In the genomic region with DNA sequence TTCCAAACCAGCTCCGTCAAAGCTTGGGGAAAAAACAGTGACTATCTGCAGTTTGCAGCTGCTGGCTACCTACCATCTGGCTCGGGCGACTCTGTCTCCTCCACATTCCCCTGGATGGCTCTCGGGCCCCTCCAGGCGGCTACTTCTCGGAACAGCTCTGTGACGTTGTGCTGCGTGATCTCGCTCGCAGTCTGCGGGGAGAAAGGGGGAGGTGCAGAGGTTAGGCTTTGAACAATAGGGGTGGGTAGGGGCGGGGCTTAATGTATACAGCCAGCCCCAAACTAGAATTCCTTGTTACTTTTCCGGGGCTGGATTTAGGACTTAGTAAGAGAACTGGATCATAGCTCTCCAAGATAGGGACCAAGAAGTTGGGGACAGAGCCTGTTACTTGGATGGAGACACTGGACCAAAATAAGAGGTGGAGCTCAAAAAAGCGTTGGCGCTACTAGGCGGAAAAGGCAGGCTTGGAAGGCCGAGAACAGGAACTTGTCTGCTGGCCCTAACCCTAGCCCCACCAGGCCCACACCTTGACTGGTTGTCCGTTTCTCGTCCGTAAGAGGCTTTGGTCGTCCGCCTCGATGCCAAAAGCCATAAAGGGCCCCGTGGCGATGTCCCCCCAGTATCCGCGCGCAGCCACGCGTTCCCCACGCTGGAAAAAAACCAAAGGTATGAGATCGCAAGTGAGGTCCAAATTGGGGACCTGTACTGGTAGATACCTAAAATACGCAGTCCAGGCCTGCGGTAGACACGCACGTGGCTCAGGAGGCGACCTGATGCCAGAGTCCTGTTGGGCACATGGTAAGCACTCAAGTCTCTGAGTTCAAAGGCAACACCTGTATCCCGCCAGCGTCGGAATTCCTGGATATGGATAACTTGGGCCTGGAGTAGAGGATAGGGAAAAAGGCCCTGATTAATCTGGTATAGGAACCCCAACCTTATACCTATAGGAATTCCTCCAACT, we compare ENCODE assay signal across 7 mouse cellular contexts. TPM values are rescaled to one million over a fixed set of nuclear protein-coding genes. Genes with fewer than 3 reads are reported as not detected.
DNase-seq lines count a peak whose midpoint lies in the region; ATAC-seq lines count a peak whose summit lies in the region.

No protein-coding gene starts in this region.

- no peaks in the 10 kb centered on the region for H3K36me3 ChIP-seq in hindbrain, embryonic 15.5 days

- peak overlapping the region; percentile 45 for H3K9ac ChIP-seq in hindbrain, embryonic 15.5 days

- peak overlapping the region; percentile 37 for H3K4me3 ChIP-seq in hindbrain, embryonic 15.5 days

- peak overlapping the region; percentile 72 for H3K4me2 ChIP-seq in hindbrain, embryonic 15.5 days

- intact Hi-C loops in left cerebral cortex, postnatal 10 days (cut with DNase I): no loop called here

- peaks cover 18% of the 10 kb centered on the region for H3K4me1 ChIP-seq in hindbrain, embryonic 15.5 days (replicated peaks)

- H3K27me3 ChIP-seq in hindbrain, embryonic 15.5 days: peaks cover 7% of the 10 kb centered on the region

- no peaks in the 10 kb centered on the region for H3K9me3 ChIP-seq in hindbrain, embryonic 15.5 days

- H3K27ac ChIP-seq in hindbrain, embryonic 15.5 days (replicated peaks): peak overlapping the region; percentile 53

- 25% methylated on average over 40 of the region's 40 CpGs for WGBS in hindbrain, embryonic 15.5 days

- DNase-seq in ZHBTc4 (ENCODE audit: low read depth, low spot score): peak; percentile 98
- peak; percentile 62 to 70 for DNase-seq in cerebellum, postnatal 36 days
- DNase-seq in gastrocnemius, adult 18-20 months (ENCODE audit: low spot score): peak; percentile 64
- peak; percentile 51 to 90 for DNase-seq in left cerebral cortex, postnatal 10 days (ENCODE audit: extremely low spot score in 1 of 2, low spot score in 2 of 2)
- DNase-seq in right cerebral cortex, postnatal 25 days: peak; percentile 77

- peak; percentile 93 for ATAC-seq in hindbrain, embryonic 15.5 days (ENCODE audit: low FRiP score, low read depth)
- peak; percentile 91 for ATAC-seq in megakaryocyte progenitor cell, adult 5-6 weeks (replicated peaks; ENCODE audit: poor library complexity)

RNA-seq across cellular contexts. Expression of a gene that starts 2.6 kb away (rescaled TPM):
- total RNA-seq in gastrocnemius, adult 18-20 months (2021): not detected
- 2.1 TPM in 2 replicates for polyA plus RNA-seq in hindbrain, embryonic 15.5 days (2015; fragmentation: Nextera tagmentation; extraction: Ambion mirVana)
- not detected for total RNA-seq in left cerebral cortex, postnatal 10 days (2021)
- 4.8 and 5.2 TPM in 2 replicates for total RNA-seq in megakaryocyte progenitor cell, adult 5-6 weeks (2015)
- total RNA-seq in megakaryocyte progenitor cell, adult 5-6 weeks (2017): 2.1 and 6.0 TPM in 2 replicates

RNA-seq across cellular contexts. Expression of a gene that starts 5.6 kb away (rescaled TPM):
- not detected for total RNA-seq in gastrocnemius, adult 18-20 months (2021)
- polyA plus RNA-seq in hindbrain, embryonic 15.5 days (2015; fragmentation: Nextera tagmentation; extraction: Ambion mirVana): 2.8 and 3.6 TPM in 2 replicates
- under 1 TPM; 0.51 to 0.69 TPM for total RNA-seq in left cerebral cortex, postnatal 10 days (2021)
- total RNA-seq in megakaryocyte progenitor cell, adult 5-6 weeks (2015): 0.59 and 0.95 TPM in 2 replicates
- 1.3 and 1.4 TPM in 2 replicates for total RNA-seq in megakaryocyte progenitor cell, adult 5-6 weeks (2017)

RNA-seq across cellular contexts. Expression of a gene that starts 10.4 kb away (rescaled TPM):
- total RNA-seq in gastrocnemius, adult 18-20 months (2021): 100 to 1,000 TPM; 656 to 752 TPM
- 4.0 and 4.6 TPM in 2 replicates for polyA plus RNA-seq in hindbrain, embryonic 15.5 days (2015; fragmentation: Nextera tagmentation; extraction: Ambion mirVana)
- total RNA-seq in left cerebral cortex, postnatal 10 days (2021): 1 to 10 TPM; 2.0 to 3.1 TPM
- total RNA-seq in megakaryocyte progenitor cell, adult 5-6 weeks (2015): 5.6 and 8.0 TPM in 2 replicates
- total RNA-seq in megakaryocyte progenitor cell, adult 5-6 weeks (2017): 16.5 and 17.4 TPM in 2 replicates

RNA-seq across cellular contexts. Expression of a gene that starts 20.7 kb away (rescaled TPM):
- not detected for total RNA-seq in gastrocnemius, adult 18-20 months (2021)
- polyA plus RNA-seq in hindbrain, embryonic 15.5 days (2015; fragmentation: Nextera tagmentation; extraction: Ambion mirVana): 99.6 and 117 TPM in 2 replicates
- 100 to 1,000 TPM; 251 to 253 TPM for total RNA-seq in left cerebral cortex, postnatal 10 days (2021)
- total RNA-seq in megakaryocyte progenitor cell, adult 5-6 weeks (2015): not detected in 2 replicates
- not detected in 2 replicates for total RNA-seq in megakaryocyte progenitor cell, adult 5-6 weeks (2017)

RNA-seq across cellular contexts. Expression of a gene that starts 25.1 kb away (rescaled TPM):
- 10 to 100 TPM; 15.5 to 19.0 TPM for total RNA-seq in gastrocnemius, adult 18-20 months (2021)
- polyA plus RNA-seq in hindbrain, embryonic 15.5 days (2015; fragmentation: Nextera tagmentation; extraction: Ambion mirVana): 49.3 and 49.9 TPM in 2 replicates
- total RNA-seq in left cerebral cortex, postnatal 10 days (2021): 100 to 1,000 TPM; 114 to 123 TPM
- 85.6 and 97.7 TPM in 2 replicates for total RNA-seq in megakaryocyte progenitor cell, adult 5-6 weeks (2015)
- 106 and 112 TPM in 2 replicates for total RNA-seq in megakaryocyte progenitor cell, adult 5-6 weeks (2017)

Comparison
In these comparisons a context has a peak if more than half of its experiments do, and no peak if none do; other contexts are left out.
1. Peak in every context shown above with its lines: DNase-seq, ATAC-seq, H3K4me3 ChIP-seq and H3K27ac ChIP-seq.
2. RNA of a gene that starts 10.4 kb away (total RNA-seq): 656 to 752 TPM in gastrocnemius, adult 18-20 months; 5.6 to 17.4 TPM in megakaryocyte progenitor cell, adult 5-6 weeks and 2.0 to 3.1 TPM in left cerebral cortex, postnatal 10 days; every median in the first group is over 10 times any median in the second.